Mouse (Mus musculus): ENCODE results near the gene Uqcrh. TPM values are rescaled to one million over a fixed set of nuclear protein-coding genes. Genes with fewer than 3 reads are reported as not detected.

Gene Uqcrh
- polyA plus RNA-seq, 1 experiment = 433 TPM

GRCm38 (mm10) chr4:116052526-116053293, 22.2 kb downstream of the Uqcrh start:
- Histone ChIP-seq H3K27me3 (ENCODE audit: control insufficient read depth, insufficient read depth, low read length, poor library complexity, severe bottlenecking) (no peaks in the 10 kb centered on the region), H3K9ac (ENCODE audit: low read depth, poor library complexity, severe bottlenecking) (peak overlapping the region; percentile 84), H3K27ac (ENCODE audit: insufficient read depth, low read length) (peak overlapping the region; percentile 77), H3K9me3 (replicated peaks; ENCODE audit: control insufficient read depth, insufficient read depth, low read length, poor library complexity, severe bottlenecking) (no peaks in the 10 kb centered on the region), H3K4me1 (ENCODE audit: control insufficient read depth, insufficient read depth, low read length) (no peaks in the 10 kb centered on the region), H3K36me3 (ENCODE audit: control insufficient read depth, insufficient read depth, low read length, poor library complexity, severe bottlenecking) (peaks cover 4% of the 10 kb centered on the region), H3K4me3 (ENCODE audit: low read depth, low read length) (peak overlapping the region; percentile 96)
- TF ChIP-seq EP300 (IDR thresholded peaks at IDR 0.05; ENCODE audit: insufficient read depth, low read depth, low read length) (no peak), POLR2A (IDR thresholded peaks at IDR 0.05; ENCODE audit: insufficient read depth, low read length) (no peak), CTCF (IDR thresholded peaks at IDR 0.05; ENCODE audit: low read depth, low read length) (peak; percentile 18)

- Histone ChIP-seq H3K9ac (ENCODE audit: low read depth, poor library complexity, severe bottlenecking) (no peak overlapping the region), H3K36me3 (ENCODE audit: control insufficient read depth, insufficient read depth, low read length, poor library complexity, severe bottlenecking) (peaks cover 5% of the 10 kb centered on the region), H3K27me3 (ENCODE audit: control insufficient read depth, insufficient read depth, low read length, poor library complexity, severe bottlenecking) (no peaks in the 10 kb centered on the region), H3K27ac (ENCODE audit: insufficient read depth, low read length) (no peak overlapping the region), H3K4me1 (ENCODE audit: control insufficient read depth, insufficient read depth, low read length) (no peaks in the 10 kb centered on the region), H3K9me3 (replicated peaks; ENCODE audit: control insufficient read depth, insufficient read depth, low read length, poor library complexity, severe bottlenecking) (no peaks in the 10 kb centered on the region), H3K4me3 (ENCODE audit: low read depth, low read length) (no peak overlapping the region)
- TF ChIP-seq CTCF (IDR thresholded peaks at IDR 0.05; ENCODE audit: low read depth, low read length) (no peak), POLR2A (IDR thresholded peaks at IDR 0.05; ENCODE audit: insufficient read depth, low read length) (no peak), EP300 (IDR thresholded peaks at IDR 0.05; ENCODE audit: insufficient read depth, low read depth, low read length) (no peak)
Measured at GRCm38 (mm10) chr4:116049211-116049610, 25.7 kb downstream of the Uqcrh start.

GRCm38 (mm10) chr4:116048130-116048920, 26.5 kb downstream of the Uqcrh start:
- no peak overlapping the region for H3K27ac ChIP-seq (ENCODE audit: insufficient read depth, low read length)
- H3K9ac ChIP-seq (ENCODE audit: low read depth, poor library complexity, severe bottlenecking) = no peak overlapping the region
- H3K4me3 ChIP-seq (ENCODE audit: low read depth, low read length) = no peak overlapping the region
- peaks cover 5% of the 10 kb centered on the region for H3K36me3 ChIP-seq (ENCODE audit: control insufficient read depth, insufficient read depth, low read length, poor library complexity, severe bottlenecking)
- H3K27me3 ChIP-seq (ENCODE audit: control insufficient read depth, insufficient read depth, low read length, poor library complexity, severe bottlenecking) = no peaks in the 10 kb centered on the region
- no peaks in the 10 kb centered on the region for H3K9me3 ChIP-seq (replicated peaks; ENCODE audit: control insufficient read depth, insufficient read depth, low read length, poor library complexity, severe bottlenecking)
- no peak for TF ChIP-seq EP300 (IDR thresholded peaks at IDR 0.05; ENCODE audit: insufficient read depth, low read depth, low read length)
- TF ChIP-seq CTCF (IDR thresholded peaks at IDR 0.05; ENCODE audit: low read depth, low read length) = no peak
- no peak for TF ChIP-seq POLR2A (IDR thresholded peaks at IDR 0.05; ENCODE audit: insufficient read depth, low read length)
- no peaks in the 10 kb centered on the region for H3K4me1 ChIP-seq (ENCODE audit: control insufficient read depth, insufficient read depth, low read length)

GRCm38 (mm10) chr4:116047681-116048080, 27.2 kb downstream of the Uqcrh start:
- H3K4me1 ChIP-seq (ENCODE audit: control insufficient read depth, insufficient read depth, low read length) = no peaks in the 10 kb centered on the region
- no peak overlapping the region for H3K4me3 ChIP-seq (ENCODE audit: low read depth, low read length)
- TF ChIP-seq CTCF (IDR thresholded peaks at IDR 0.05; ENCODE audit: low read depth, low read length) (no peak), EP300 (IDR thresholded peaks at IDR 0.05; ENCODE audit: insufficient read depth, low read depth, low read length) (no peak), POLR2A (IDR thresholded peaks at IDR 0.05; ENCODE audit: insufficient read depth, low read length) (no peak)
- H3K9ac ChIP-seq (ENCODE audit: low read depth, poor library complexity, severe bottlenecking) = no peak overlapping the region
- no peak overlapping the region for H3K27ac ChIP-seq (ENCODE audit: insufficient read depth, low read length)
- no peaks in the 10 kb centered on the region for H3K9me3 ChIP-seq (replicated peaks; ENCODE audit: control insufficient read depth, insufficient read depth, low read length, poor library complexity, severe bottlenecking)
- H3K27me3 ChIP-seq (ENCODE audit: control insufficient read depth, insufficient read depth, low read length, poor library complexity, severe bottlenecking) = no peaks in the 10 kb centered on the region
- peaks cover 5% of the 10 kb centered on the region for H3K36me3 ChIP-seq (ENCODE audit: control insufficient read depth, insufficient read depth, low read length, poor library complexity, severe bottlenecking)

- H3K9me3 ChIP-seq (replicated peaks; ENCODE audit: control insufficient read depth, insufficient read depth, low read length, poor library complexity, severe bottlenecking) = no peaks in the 10 kb centered on the region
- no peaks in the 10 kb centered on the region for H3K27me3 ChIP-seq (ENCODE audit: control insufficient read depth, insufficient read depth, low read length, poor library complexity, severe bottlenecking)
- H3K4me3 ChIP-seq (ENCODE audit: low read depth, low read length) = no peak overlapping the region
- H3K36me3 ChIP-seq (ENCODE audit: control insufficient read depth, insufficient read depth, low read length, poor library complexity, severe bottlenecking) = peaks cover 10% of the 10 kb centered on the region
- no peaks in the 10 kb centered on the region for H3K4me1 ChIP-seq (ENCODE audit: control insufficient read depth, insufficient read depth, low read length)
- H3K27ac ChIP-seq (ENCODE audit: insufficient read depth, low read length) = no peak overlapping the region
- TF ChIP-seq CTCF (IDR thresholded peaks at IDR 0.05; ENCODE audit: low read depth, low read length) = no peak
- TF ChIP-seq EP300 (IDR thresholded peaks at IDR 0.05; ENCODE audit: insufficient read depth, low read depth, low read length) = no peak
- TF ChIP-seq POLR2A (IDR thresholded peaks at IDR 0.05; ENCODE audit: insufficient read depth, low read length) = no peak
- no peak overlapping the region for H3K9ac ChIP-seq (ENCODE audit: low read depth, poor library complexity, severe bottlenecking)
Measured at GRCm38 (mm10) chr4:116046604-116047003, 28.3 kb downstream of the Uqcrh start.

GRCm38 (mm10) chr4:116042186-116042585, 32.7 kb downstream of the Uqcrh start:
- no peaks in the 10 kb centered on the region for H3K9me3 ChIP-seq (replicated peaks; ENCODE audit: control insufficient read depth, insufficient read depth, low read length, poor library complexity, severe bottlenecking)
- no peaks in the 10 kb centered on the region for H3K4me1 ChIP-seq (ENCODE audit: control insufficient read depth, insufficient read depth, low read length)
- no peak overlapping the region for H3K4me3 ChIP-seq (ENCODE audit: low read depth, low read length)
- peaks cover 9% of the 10 kb centered on the region for H3K36me3 ChIP-seq (ENCODE audit: control insufficient read depth, insufficient read depth, low read length, poor library complexity, severe bottlenecking)
- H3K9ac ChIP-seq (ENCODE audit: low read depth, poor library complexity, severe bottlenecking) = no peak overlapping the region
- no peaks in the 10 kb centered on the region for H3K27me3 ChIP-seq (ENCODE audit: control insufficient read depth, insufficient read depth, low read length, poor library complexity, severe bottlenecking)
- no peak overlapping the region for H3K27ac ChIP-seq (ENCODE audit: insufficient read depth, low read length)
- no peak for TF ChIP-seq POLR2A (IDR thresholded peaks at IDR 0.05; ENCODE audit: insufficient read depth, low read length)
- TF ChIP-seq EP300 (IDR thresholded peaks at IDR 0.05; ENCODE audit: insufficient read depth, low read depth, low read length) = no peak
